Comparison of ENCODE assay signal across 8 mouse cellular contexts in genomic region chr1:181150827-181151534, GRCm38 (mm10). TPM values are rescaled to one million over a fixed set of nuclear protein-coding genes. Genes with fewer than 3 reads are reported as not detected.
DNase-seq lines count a peak whose midpoint lies in the region; ATAC-seq lines count a peak whose summit lies in the region.

No protein-coding gene starts in this region.

- H3K27me3 ChIP-seq in forebrain, embryonic 10.5 days (ENCODE audit: poor library complexity, severe bottlenecking), result no peaks in the 10 kb centered on the region
- H3K27me3 ChIP-seq in heart, embryonic 16.5 days (ENCODE audit: control insufficient read depth, insufficient read depth, low read length), result no peaks in the 10 kb centered on the region
- H3K27me3 ChIP-seq in liver, embryonic 15.5 days, result no peaks in the 10 kb centered on the region
- H3K27me3 ChIP-seq in neural tube, embryonic 12.5 days (replicated peaks), result no peaks in the 10 kb centered on the region

- peak; percentile 88 for DNase-seq in c-Kit-negative CD71-positive TER-119-positive erythroid progenitor cells, embryonic 14.5 days (ENCODE audit: low read depth, low spot score)
- peak; percentile 87 for DNase-seq in forebrain, embryonic 10.5 days (ENCODE audit: extremely low spot score, low spot score)
- peak; percentile 92 to 97 for DNase-seq in kidney, postnatal 36 days
- DNase-seq in telencephalon, adult 2 months (ENCODE audit: low read depth, low spot score), result peak; percentile 83

- H3K4me1 ChIP-seq in forebrain, embryonic 10.5 days, result peaks cover 38% of the 10 kb centered on the region
- H3K4me1 ChIP-seq in heart, embryonic 16.5 days (ENCODE audit: control insufficient read depth, insufficient read depth, low read length), result peaks cover 12% of the 10 kb centered on the region
- peaks cover 57% of the 10 kb centered on the region for H3K4me1 ChIP-seq in liver, embryonic 15.5 days (replicated peaks)
- H3K4me1 ChIP-seq in neural tube, embryonic 12.5 days, result peaks cover 13% of the 10 kb centered on the region

- H3K27ac ChIP-seq in forebrain, embryonic 10.5 days, result peak overlapping the region; percentile 95
- H3K27ac ChIP-seq in heart, embryonic 16.5 days (ENCODE audit: low read length), result peak overlapping the region; percentile 83
- peak overlapping the region; percentile 85 for H3K27ac ChIP-seq in liver, embryonic 15.5 days (replicated peaks)
- peak overlapping the region; percentile 57; the same call in 1 of the 2 replicates for H3K27ac ChIP-seq in neural tube, embryonic 12.5 days

- peak overlapping the region; percentile 66 for H3K4me2 ChIP-seq in heart, embryonic 16.5 days (ENCODE audit: low read depth, low read length)
- H3K4me2 ChIP-seq in liver, embryonic 15.5 days, result peak overlapping the region; percentile 92
- H3K4me2 ChIP-seq in neural tube, embryonic 12.5 days (replicated peaks), result peak overlapping the region; percentile 68

- no peaks in the 10 kb centered on the region for H3K9me3 ChIP-seq in forebrain, embryonic 10.5 days
- H3K9me3 ChIP-seq in heart, embryonic 16.5 days (replicated peaks; ENCODE audit: control insufficient read depth, low read length), result no peaks in the 10 kb centered on the region
- no peaks in the 10 kb centered on the region for H3K9me3 ChIP-seq in liver, embryonic 15.5 days (replicated peaks)
- no peaks in the 10 kb centered on the region for H3K9me3 ChIP-seq in neural tube, embryonic 12.5 days

- peak overlapping the region; percentile 94 for H3K4me3 ChIP-seq in forebrain, embryonic 10.5 days
- peak overlapping the region; percentile 73 for H3K4me3 ChIP-seq in heart, embryonic 16.5 days (ENCODE audit: low read length)
- H3K4me3 ChIP-seq in liver, embryonic 15.5 days (replicated peaks), result peak overlapping the region; percentile 96
- H3K4me3 ChIP-seq in neural tube, embryonic 12.5 days, result peak overlapping the region; percentile 80

- WGBS in forebrain, embryonic 10.5 days, result under 1% methylated on average over 59 of the region's 59 CpGs
- WGBS in heart, embryonic 16.5 days, result under 1% methylated on average over 59 of the region's 59 CpGs
- WGBS in liver, embryonic 15.5 days (ENCODE audit: insufficient replicate concordance), result under 1% methylated on average over 59 of the region's 59 CpGs
- under 1% methylated on average over 59 of the region's 59 CpGs for WGBS in neural tube, embryonic 12.5 days

- ATAC-seq in CD4-positive, CD25-positive, alpha-beta regulatory T cell, adult 4 months, result peak; percentile 90
- ATAC-seq in heart, embryonic 16.5 days (replicated peaks; ENCODE audit: extremely low read depth, insufficient read depth, low FRiP score), result peak; percentile 92
- peak; percentile 87 for ATAC-seq in liver, embryonic 15.5 days (ENCODE audit: insufficient read depth)
- ATAC-seq in neural tube, embryonic 12.5 days (ENCODE audit: low FRiP score, low read depth), result peak; percentile 90

- peaks cover 27% of the 10 kb centered on the region for H3K36me3 ChIP-seq in forebrain, embryonic 10.5 days (replicated peaks)
- H3K36me3 ChIP-seq in heart, embryonic 16.5 days (ENCODE audit: control insufficient read depth, insufficient read depth), result peaks cover 10% of the 10 kb centered on the region
- H3K36me3 ChIP-seq in liver, embryonic 15.5 days (replicated peaks), result peaks cover 23% of the 10 kb centered on the region
- peaks cover 18% of the 10 kb centered on the region for H3K36me3 ChIP-seq in neural tube, embryonic 12.5 days

- H3K9ac ChIP-seq in heart, embryonic 16.5 days (ENCODE audit: low read length), result peak overlapping the region; percentile 93
- H3K9ac ChIP-seq in liver, embryonic 15.5 days, result peak overlapping the region; percentile 96
- peak overlapping the region; percentile 86 for H3K9ac ChIP-seq in neural tube, embryonic 12.5 days

RNA-seq across cellular contexts. Expression of gene Cnih4, which starts 6.5 kb away (rescaled TPM):
- 10 to 100 TPM; 65.6 to 72.8 TPM for polyA plus RNA-seq in CD4-positive, CD25-positive, alpha-beta regulatory T cell, adult 4 months (2017; shearing (Covaris generic))
- polyA plus RNA-seq in forebrain, embryonic 10.5 days (2016; fragmentation: Nextera tagmentation; extraction: Ambion mirVana), result 113 and 127 TPM in 2 replicates
- 149 and 164 TPM in 2 replicates for polyA plus RNA-seq in heart, embryonic 16.5 days (2015; fragmentation: Nextera tagmentation; extraction: Ambion mirVana)
- 49.1 and 50.1 TPM in 2 replicates for polyA plus RNA-seq in liver, embryonic 15.5 days (2015; fragmentation: Nextera tagmentation; extraction: Ambion mirVana)
- 69.5 and 69.8 TPM in 2 replicates for polyA plus RNA-seq in neural tube, embryonic 12.5 days (2016; fragmentation: Nextera tagmentation; extraction: Ambion mirVana)

RNA-seq across cellular contexts. Expression of gene Nvl, which starts 7.0 kb away (rescaled TPM):
- 10 to 100 TPM; 36.4 to 43.5 TPM for polyA plus RNA-seq in CD4-positive, CD25-positive, alpha-beta regulatory T cell, adult 4 months (2017; shearing (Covaris generic))
- polyA plus RNA-seq in forebrain, embryonic 10.5 days (2016; fragmentation: Nextera tagmentation; extraction: Ambion mirVana), result 45.8 and 50.7 TPM in 2 replicates
- 15.5 and 16.4 TPM in 2 replicates for polyA plus RNA-seq in heart, embryonic 16.5 days (2015; fragmentation: Nextera tagmentation; extraction: Ambion mirVana)
- polyA plus RNA-seq in liver, embryonic 15.5 days (2015; fragmentation: Nextera tagmentation; extraction: Ambion mirVana), result 8.8 and 9.5 TPM in 2 replicates
- 40.1 and 45.6 TPM in 2 replicates for polyA plus RNA-seq in neural tube, embryonic 12.5 days (2016; fragmentation: Nextera tagmentation; extraction: Ambion mirVana)

Comparison
In these comparisons a context has a peak if more than half of its experiments do, and no peak if none do; other contexts are left out.
1. Peak in every context shown above with its lines: DNase-seq, ATAC-seq, H3K4me3 ChIP-seq and H3K27ac ChIP-seq.